Mouse (Mus musculus) hindbrain, embryonic 12.5 days (tissue): ENCODE results near the gene Dcst2. TPM values are rescaled to one million over a fixed set of nuclear protein-coding genes. Genes with fewer than 3 reads are reported as not detected.
A peak's percentile ranks its signal among the peaks of the same experiment; 100 is the strongest.

Experiments
- ATAC-seq: fragments of 200-750 bp; cut with Nextera tagmentation; 2 replicates; pipeline ENCODE4 v1.8.0; 2017; ENCODE audit warnings: moderate TSS enrichment; ENCODE audit not compliant: low FRiP score
- H3K27ac ChIP-seq: fragments of 300-500 bp; sonication (generic); 2 replicates; pipeline ENCODE4 v1.5.1; 2016; ENCODE audit warnings: mild to moderate bottlenecking
- H3K27me3 ChIP-seq: fragments of 300-500 bp; sonication (generic); 2 replicates; pipeline ENCODE4 v1.6.1; 2016; ENCODE audit warnings: mild to moderate bottlenecking
- H3K36me3 ChIP-seq: fragments of 300-500 bp; sonication (generic); 2 replicates; pipeline ENCODE4 v1.6.1; 2016; ENCODE audit warnings: mild to moderate bottlenecking
- H3K4me1 ChIP-seq: fragments of 300-500 bp; sonication (generic); 2 replicates; pipeline ENCODE4 v1.6.1; 2016
- H3K4me2 ChIP-seq: fragments of 300-500 bp; sonication (generic); replicated peaks from 2 replicates; pipeline ENCODE4 v1.6.1; 2016; ENCODE audit warnings: mild to moderate bottlenecking
- H3K4me3 ChIP-seq: fragments of 300-500 bp; sonication (generic); 2 replicates; pipeline ENCODE4 v1.5.1; 2016; ENCODE audit warnings: mild to moderate bottlenecking
- H3K9ac ChIP-seq: fragments of 300-500 bp; sonication (generic); 2 replicates; pipeline ENCODE4 v1.6.1; 2016; ENCODE audit warnings: mild to moderate bottlenecking, moderate library complexity
- H3K9me3 ChIP-seq: fragments of 300-500 bp; sonication (generic); replicated peaks from 2 replicates; pipeline ENCODE4 v1.6.1; 2016; ENCODE audit warnings: mild to moderate bottlenecking
- WGBS: fragments of 180-500 bp; shearing (Covaris S2); methylation state at CpG from one replicate; pipeline ENCODE4 v1.1.7; 2016; 5-methylcytosine and 5-hydroxymethylcytosine counted together
- polyA plus RNA-seq: library from polyadenylated mRNA; unstranded; fragments of >200 nt; fragmentation: Nextera tagmentation; extraction: Ambion mirVana; gene quantifications from 2 replicates; pipeline ENCODE4 v1.2.1, GENCODE M21; 2016

Gene Dcst2
- polyA plus RNA-seq, 1 experiment from 2014 or later: 0.12 TPM

- peak overlapping the region; percentile 92; the same call in 1 of the 2 replicates for H3K27ac ChIP-seq
- H3K9ac ChIP-seq: peak overlapping the region; percentile 83
- H3K4me3 ChIP-seq: peak overlapping the region; percentile 86
- peak overlapping the region; percentile 69 for H3K4me2 ChIP-seq
- no peak for ATAC-seq
- peaks cover 57% of the 10 kb centered on the region for H3K4me1 ChIP-seq
- WGBS: 5% methylated on average over 6 of the region's 6 CpGs
- no peaks in the 10 kb centered on the region for H3K27me3 ChIP-seq
- peaks cover 15% of the 10 kb centered on the region for H3K36me3 ChIP-seq
- H3K9me3 ChIP-seq: no peaks in the 10 kb centered on the region
Measured at GRCm38 (mm10) chr3:89336529-89336928, 25.2 kb upstream of the Dcst2 start.

- Histone ChIP-seq H3K27ac (peak overlapping the region; percentile 92), H3K27me3 (no peaks in the 10 kb centered on the region), H3K9ac (peak overlapping the region; percentile 83), H3K4me1 (peaks cover 50% of the 10 kb centered on the region), H3K36me3 (peaks cover 15% of the 10 kb centered on the region), H3K4me2 (peak overlapping the region; percentile 69), H3K9me3 (no peaks in the 10 kb centered on the region), H3K4me3 (peak overlapping the region; percentile 86)
- ATAC-seq: no peak; the same call in 1 of the 2 replicates
- WGBS: under 1% methylated on average over 21 of the region's 21 CpGs
Measured at GRCm38 (mm10) chr3:89337062-89337720, 24.6 kb upstream of the Dcst2 start.

GRCm38 (mm10) chr3:89337721-89338578 is 23.8 kb upstream of the Dcst2 start, which contains the start of gene Efna4:
Gene Efna4 (minus strand): TSS chr3:89338028.
- H3K27me3 ChIP-seq: no peaks in the 10 kb centered on the region
- WGBS: under 1% methylated on average over 39 of the region's 44 CpGs
- H3K27ac ChIP-seq: peak within 1 kb of the TSS; percentile 92
- peak; percentile 76 for ATAC-seq
- H3K4me1 ChIP-seq: peaks cover 42% of the 10 kb centered on the region
- peaks cover 15% of the 10 kb centered on the region for H3K36me3 ChIP-seq
- peak within 1 kb of the TSS; percentile 86 for H3K4me3 ChIP-seq
- H3K9me3 ChIP-seq: no peaks in the 10 kb centered on the region
- H3K4me2 ChIP-seq: peak within 1 kb of the TSS; percentile 69
- peak within 1 kb of the TSS; percentile 83 for H3K9ac ChIP-seq

GRCm38 (mm10) chr3:89339416-89339815 is 22.4 kb upstream of the Dcst2 start:
- ATAC-seq: no peak
- H3K4me2 ChIP-seq: peak overlapping the region; percentile 69
- H3K27me3 ChIP-seq: no peaks in the 10 kb centered on the region
- peaks cover 36% of the 10 kb centered on the region for H3K4me1 ChIP-seq
- peaks cover 16% of the 10 kb centered on the region for H3K36me3 ChIP-seq
- no peaks in the 10 kb centered on the region for H3K9me3 ChIP-seq
- no peak overlapping the region for H3K27ac ChIP-seq
- WGBS: 28% methylated on average over 8 of the region's 8 CpGs
- H3K9ac ChIP-seq: no peak overlapping the region
- 0 out of 2 replicates have a peak overlapping the region, but pooled peaks have one; percentile 26 for H3K4me3 ChIP-seq

GRCm38 (mm10) chr3:89340465-89340864 is 21.3 kb upstream of the Dcst2 start:
- no peak overlapping the region for H3K27ac ChIP-seq
- WGBS: 3% methylated on average over 11 of the region's 11 CpGs
- peaks cover 36% of the 10 kb centered on the region for H3K4me1 ChIP-seq

GRCm38 (mm10) chr3:89341794-89342193 is 20.0 kb upstream of the Dcst2 start:
- no peak overlapping the region for H3K4me3 ChIP-seq
- no peaks in the 10 kb centered on the region for H3K27me3 ChIP-seq
- no peaks in the 10 kb centered on the region for H3K9me3 ChIP-seq
- peaks cover 16% of the 10 kb centered on the region; the same call in 1 of the 2 replicates for H3K36me3 ChIP-seq
- H3K4me1 ChIP-seq: peaks cover 24% of the 10 kb centered on the region
- 89% methylated on average over 4 of the region's 4 CpGs for WGBS
- H3K27ac ChIP-seq: no peak overlapping the region
- no peak for ATAC-seq
- H3K4me2 ChIP-seq: no peak overlapping the region
- H3K9ac ChIP-seq: no peak overlapping the region

More at GRCm38 (mm10) chr3:89340465-89340864, 21.3 kb upstream of the Dcst2 start:
- ATAC-seq: peak; percentile 18; the same call in 1 of the 2 replicates
- peaks cover 9% of the 10 kb centered on the region; the same call in 1 of the 2 replicates for H3K36me3 ChIP-seq
- no peaks in the 10 kb centered on the region for H3K27me3 ChIP-seq
- peak overlapping the region; percentile 52 for H3K9ac ChIP-seq
- no peaks in the 10 kb centered on the region for H3K9me3 ChIP-seq
- H3K4me3 ChIP-seq: peak overlapping the region; percentile 26
- H3K4me2 ChIP-seq: peak overlapping the region; percentile 69

- no peak overlapping the region for H3K4me3 ChIP-seq
- ATAC-seq: no peak
- H3K4me2 ChIP-seq: no peak overlapping the region
- peaks cover 16% of the 10 kb centered on the region; the same call in 1 of the 2 replicates for H3K36me3 ChIP-seq
- peaks cover 10% of the 10 kb centered on the region for H3K27me3 ChIP-seq
- H3K9me3 ChIP-seq: no peaks in the 10 kb centered on the region
- no peak overlapping the region for H3K9ac ChIP-seq
- 90% methylated on average over 7 of the region's 7 CpGs for WGBS
- H3K27ac ChIP-seq: no peak overlapping the region
- H3K4me1 ChIP-seq: peaks cover 17% of the 10 kb centered on the region
Measured at GRCm38 (mm10) chr3:89343279-89343678, 18.5 kb upstream of the Dcst2 start.

GRCm38 (mm10) chr3:89346815-89347540 is 14.8 kb upstream of the Dcst2 start:
- H3K27ac ChIP-seq: no peak overlapping the region
- WGBS: 84% methylated on average over 10 of the region's 10 CpGs
- no peak overlapping the region for H3K9ac ChIP-seq
- no peak for ATAC-seq
- H3K4me1 ChIP-seq: peaks cover 15% of the 10 kb centered on the region
- peaks cover 23% of the 10 kb centered on the region for H3K27me3 ChIP-seq
- peaks cover 16% of the 10 kb centered on the region; the same call in 1 of the 2 replicates for H3K36me3 ChIP-seq
- no peaks in the 10 kb centered on the region for H3K9me3 ChIP-seq
- no peak overlapping the region for H3K4me3 ChIP-seq
- H3K4me2 ChIP-seq: no peak overlapping the region

GRCm38 (mm10) chr3:89347916-89348315 is 13.9 kb upstream of the Dcst2 start:
- Histone ChIP-seq H3K4me2 (no peak overlapping the region), H3K27me3 (peaks cover 32% of the 10 kb centered on the region), H3K9me3 (no peaks in the 10 kb centered on the region), H3K9ac (no peak overlapping the region), H3K4me3 (no peak overlapping the region), H3K27ac (no peak overlapping the region), H3K36me3 (peaks cover 16% of the 10 kb centered on the region; the same call in 1 of the 2 replicates), H3K4me1 (peaks cover 15% of the 10 kb centered on the region)
- no peak for ATAC-seq
- WGBS: 55% methylated on average over 1 of the region's 1 CpGs

GRCm38 (mm10) chr3:89348911-89349868 is 12.6 kb upstream of the Dcst2 start:
- peak overlapping the region; percentile 78 for H3K27ac ChIP-seq
- under 1% methylated on average over 38 of the region's 38 CpGs for WGBS
- H3K36me3 ChIP-seq: 0 out of 2 replicates have a peak, but pooled peaks cover 7% of the 10 kb centered on the region
- H3K9me3 ChIP-seq: no peaks in the 10 kb centered on the region
- ATAC-seq: peak; percentile 29; the same call in 1 of the 2 replicates
- H3K4me1 ChIP-seq: peaks cover 15% of the 10 kb centered on the region
- peak overlapping the region; percentile 60 for H3K4me3 ChIP-seq
- H3K4me2 ChIP-seq: peak overlapping the region; percentile 94
- peak overlapping the region; percentile 64 for H3K9ac ChIP-seq
- peaks cover 39% of the 10 kb centered on the region for H3K27me3 ChIP-seq
